Mouse (Mus musculus): ENCODE results near the gene Bloc1s1.

- TF ChIP-seq CTCF (IDR thresholded peaks at IDR 0.05; ENCODE audit: low read depth, low read length) = no peak
- no peak for TF ChIP-seq POLR2A (IDR thresholded peaks at IDR 0.05; ENCODE audit: insufficient read depth, low read length)
Observed at GRCm38 (mm10) chr10:128916665-128917064, 7.2 kb downstream of the Bloc1s1 start.
